Mouse (Mus musculus): Measurements from ENCODE around the gene Tmem189. TPM values are rescaled to one million over a fixed set of nuclear protein-coding genes. Genes with fewer than 3 reads are reported as not detected.

Tmem189 gene
- polyA plus RNA-seq, 1 experiment from 2014 or later, result 58.8 TPM

GRCm38 (mm10) chr2:167659177-167659846 lies 30.3 kb downstream of the Tmem189 start:
- 62% methylated on average over 10 of the region's 10 CpGs for WGBS
- Histone ChIP-seq H3K27ac (ENCODE audit: low read length) (peak overlapping the region; percentile 76), H3K27me3 (ENCODE audit: insufficient read depth, low read length) (no peaks in the 10 kb centered on the region), H3K9ac (replicated peaks; ENCODE audit: low read length) (0 out of 2 replicates have a peak overlapping the region, but pooled peaks have one; percentile 89), H3K4me3 (ENCODE audit: low read length) (peak overlapping the region; percentile 87), H3K4me1 (ENCODE audit: insufficient read depth, low read length) (peaks cover 41% of the 10 kb centered on the region), H3K9me3 (ENCODE audit: low read length) (no peaks in the 10 kb centered on the region), H3K4me2 (replicated peaks; ENCODE audit: low read depth, low read length) (peak overlapping the region; percentile 99), H3K36me3 (ENCODE audit: insufficient read depth, low read length) (peaks cover 3% of the 10 kb centered on the region; the same call in 1 of the 2 replicates)
- ATAC-seq (ENCODE audit: low FRiP score, low TSS enrichment), result no peak

GRCm38 (mm10) chr2:167658712-167659111 lies 30.9 kb downstream of the Tmem189 start:
- ATAC-seq (ENCODE audit: low FRiP score, low TSS enrichment), result no peak
- peaks cover 41% of the 10 kb centered on the region for H3K4me1 ChIP-seq (ENCODE audit: insufficient read depth, low read length)

DNA sequence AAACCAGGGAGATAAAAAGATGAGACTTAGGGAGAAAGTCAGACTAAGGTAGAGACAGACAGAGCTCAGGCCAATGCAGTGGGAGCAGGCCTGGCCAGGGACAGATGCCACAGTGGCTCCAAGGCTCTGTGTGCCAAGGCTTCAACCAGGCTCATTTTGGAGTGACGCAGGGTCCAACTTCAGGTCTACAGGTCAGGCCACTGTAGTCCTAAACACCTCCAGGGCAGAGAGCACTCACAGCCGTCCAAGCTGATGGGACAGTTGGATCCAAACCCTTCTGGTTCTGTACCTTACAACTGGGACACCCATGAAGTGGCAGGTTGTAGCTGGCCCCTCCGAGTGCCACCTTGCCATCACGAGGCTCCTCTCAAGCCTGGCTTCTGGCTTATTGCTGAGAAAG lies 31.6 kb downstream of the Tmem189 start:
- Histone ChIP-seq H3K27ac (ENCODE audit: low read length) (no peak overlapping the region), H3K27me3 (ENCODE audit: insufficient read depth, low read length) (no peaks in the 10 kb centered on the region), H3K9ac (replicated peaks; ENCODE audit: low read length) (no peak overlapping the region), H3K4me1 (ENCODE audit: insufficient read depth, low read length) (peaks cover 41% of the 10 kb centered on the region), H3K4me3 (ENCODE audit: low read length) (no peak overlapping the region), H3K4me2 (replicated peaks; ENCODE audit: low read depth, low read length) (peak overlapping the region; percentile 22; the same call in 1 of the 2 replicates), H3K9me3 (ENCODE audit: low read length) (no peaks in the 10 kb centered on the region), H3K36me3 (ENCODE audit: insufficient read depth, low read length) (peaks cover 8% of the 10 kb centered on the region)
- no peak for ATAC-seq (ENCODE audit: low FRiP score, low TSS enrichment)
- whole genome bisulfite sequencing, result 78% methylated on average over 4 of the region's 4 CpGs

More at GRCm38 (mm10) chr2:167658712-167659111, 30.9 kb downstream of the Tmem189 start:
- Histone ChIP-seq H3K9ac (replicated peaks; ENCODE audit: low read length) (0 out of 2 replicates have a peak overlapping the region, but pooled peaks have one; percentile 11), H3K4me2 (replicated peaks; ENCODE audit: low read depth, low read length) (peak overlapping the region; percentile 22), H3K9me3 (ENCODE audit: low read length) (no peaks in the 10 kb centered on the region), H3K4me3 (ENCODE audit: low read length) (peak overlapping the region; percentile 14), H3K36me3 (ENCODE audit: insufficient read depth, low read length) (peaks cover 7% of the 10 kb centered on the region), H3K27me3 (ENCODE audit: insufficient read depth, low read length) (no peaks in the 10 kb centered on the region), H3K27ac (ENCODE audit: low read length) (peak overlapping the region; percentile 76; the same call in 1 of the 2 replicates)
- WGBS, result 68% methylated on average over 11 of the region's 11 CpGs

- Histone ChIP-seq H3K4me1 (ENCODE audit: insufficient read depth, low read length) (peaks cover 38% of the 10 kb centered on the region), H3K27me3 (ENCODE audit: insufficient read depth, low read length) (no peaks in the 10 kb centered on the region), H3K9me3 (ENCODE audit: low read length) (no peaks in the 10 kb centered on the region), H3K27ac (ENCODE audit: low read length) (peak overlapping the region; percentile 51; the same call in 1 of the 2 replicates), H3K4me3 (ENCODE audit: low read length) (no peak overlapping the region), H3K9ac (replicated peaks; ENCODE audit: low read length) (peak overlapping the region; percentile 41; the same call in 1 of the 2 replicates), H3K4me2 (replicated peaks; ENCODE audit: low read depth, low read length) (no peak overlapping the region), H3K36me3 (ENCODE audit: insufficient read depth, low read length) (peaks cover 14% of the 10 kb centered on the region)
- WGBS, result 66% methylated on average over 16 of the region's 16 CpGs
- no peak for ATAC-seq (ENCODE audit: low FRiP score, low TSS enrichment)
Observed at GRCm38 (mm10) chr2:167656629-167657478, 32.8 kb downstream of the Tmem189 start.

DNA sequence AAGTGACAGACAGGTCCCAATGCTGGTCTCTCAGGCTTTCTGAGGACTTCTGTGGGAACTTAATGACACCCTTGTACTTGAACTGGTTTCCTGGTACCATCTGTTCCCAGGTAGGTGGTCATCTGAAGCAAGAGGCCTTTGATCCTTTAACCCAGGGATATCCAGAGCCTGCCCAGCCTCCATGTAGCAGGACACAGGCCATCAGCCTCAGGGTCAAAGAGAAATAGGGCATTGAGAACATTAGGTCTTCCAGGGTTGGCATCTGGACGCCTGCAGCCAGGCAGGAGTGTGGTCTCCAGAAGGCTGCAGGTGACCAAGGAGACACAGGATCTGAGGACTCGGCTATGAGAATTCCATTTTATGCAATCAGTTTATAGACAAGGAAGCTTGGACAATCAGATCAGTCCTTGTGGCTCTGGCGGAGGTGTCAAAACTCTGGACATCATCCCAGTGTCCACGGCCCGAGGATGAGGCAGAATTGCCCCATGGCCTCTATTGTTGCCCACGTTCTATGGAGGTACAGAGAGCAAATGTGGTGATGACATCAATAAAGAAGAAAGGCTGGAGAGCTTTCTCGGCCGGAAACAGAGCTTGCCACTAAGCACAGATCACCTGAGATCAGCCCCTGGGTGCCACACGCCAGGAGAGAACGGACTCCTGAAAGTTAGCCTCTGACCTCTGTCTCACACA lies 34.6 kb downstream of the Tmem189 start:
- Histone ChIP-seq H3K4me2 (replicated peaks; ENCODE audit: low read depth, low read length) (no peak overlapping the region), H3K4me1 (ENCODE audit: insufficient read depth, low read length) (peaks cover 30% of the 10 kb centered on the region), H3K9ac (replicated peaks; ENCODE audit: low read length) (no peak overlapping the region), H3K4me3 (ENCODE audit: low read length) (no peak overlapping the region), H3K27ac (ENCODE audit: low read length) (no peak overlapping the region), H3K9me3 (ENCODE audit: low read length) (no peaks in the 10 kb centered on the region), H3K27me3 (ENCODE audit: insufficient read depth, low read length) (no peaks in the 10 kb centered on the region), H3K36me3 (ENCODE audit: insufficient read depth, low read length) (peaks cover 18% of the 10 kb centered on the region)
- no peak for ATAC-seq (ENCODE audit: low FRiP score, low TSS enrichment)
- 77% methylated on average over 10 of the region's 10 CpGs for WGBS

GRCm38 (mm10) chr2:167652694-167653093 lies 36.9 kb downstream of the Tmem189 start:
- H3K36me3 ChIP-seq (ENCODE audit: insufficient read depth, low read length), result peaks cover 25% of the 10 kb centered on the region
- no peak overlapping the region for H3K4me2 ChIP-seq (replicated peaks; ENCODE audit: low read depth, low read length)
- H3K9ac ChIP-seq (replicated peaks; ENCODE audit: low read length), result no peak overlapping the region
- no peaks in the 10 kb centered on the region for H3K27me3 ChIP-seq (ENCODE audit: insufficient read depth, low read length)
- no peak for ATAC-seq (ENCODE audit: low FRiP score, low TSS enrichment)
- H3K4me1 ChIP-seq (ENCODE audit: insufficient read depth, low read length), result peaks cover 13% of the 10 kb centered on the region
- no peak overlapping the region for H3K27ac ChIP-seq (ENCODE audit: low read length)
- no peaks in the 10 kb centered on the region for H3K9me3 ChIP-seq (ENCODE audit: low read length)
- no peak overlapping the region for H3K4me3 ChIP-seq (ENCODE audit: low read length)
- 85% methylated on average over 7 of the region's 7 CpGs for WGBS

DNA sequence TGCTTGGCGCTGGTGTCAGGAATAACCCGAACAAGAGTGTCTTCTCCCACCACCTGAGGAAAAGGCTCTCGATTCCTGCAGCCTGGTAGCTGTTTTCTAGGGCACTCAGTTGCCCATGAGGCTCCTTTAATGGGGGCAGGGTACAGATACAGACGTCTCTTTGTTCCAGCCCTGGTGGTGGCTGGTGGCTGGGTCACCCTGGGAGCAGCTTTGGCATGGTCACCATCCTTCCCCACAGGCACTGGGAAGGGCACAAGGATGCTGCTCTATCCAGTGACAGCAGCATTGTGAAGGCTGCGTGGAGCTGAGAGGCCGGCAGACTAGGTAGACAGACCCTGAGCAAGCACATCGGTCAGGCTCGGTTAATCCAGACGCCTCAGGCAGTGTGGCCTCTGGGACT lies 38.0 kb downstream of the Tmem189 start:
- ATAC-seq (ENCODE audit: low FRiP score, low TSS enrichment), result no peak
- H3K9ac ChIP-seq (replicated peaks; ENCODE audit: low read length), result no peak overlapping the region
- no peaks in the 10 kb centered on the region for H3K27me3 ChIP-seq (ENCODE audit: insufficient read depth, low read length)
- H3K4me1 ChIP-seq (ENCODE audit: insufficient read depth, low read length), result peaks cover 4% of the 10 kb centered on the region; the same call in 1 of the 2 replicates
- H3K27ac ChIP-seq (ENCODE audit: low read length), result no peak overlapping the region
- no peak overlapping the region for H3K4me3 ChIP-seq (ENCODE audit: low read length)
- H3K9me3 ChIP-seq (ENCODE audit: low read length), result no peaks in the 10 kb centered on the region
- peaks cover 25% of the 10 kb centered on the region for H3K36me3 ChIP-seq (ENCODE audit: insufficient read depth, low read length)
- H3K4me2 ChIP-seq (replicated peaks; ENCODE audit: low read depth, low read length), result no peak overlapping the region
- WGBS, result 86% methylated on average over 9 of the region's 9 CpGs

GRCm38 (mm10) chr2:167649290-167650032 lies 40.2 kb downstream of the Tmem189 start:
- Histone ChIP-seq H3K27me3 (ENCODE audit: insufficient read depth, low read length) (no peaks in the 10 kb centered on the region), H3K9ac (replicated peaks; ENCODE audit: low read length) (no peak overlapping the region), H3K36me3 (ENCODE audit: insufficient read depth, low read length) (peaks cover 35% of the 10 kb centered on the region), H3K4me1 (ENCODE audit: insufficient read depth, low read length) (no peaks in the 10 kb centered on the region), H3K4me2 (replicated peaks; ENCODE audit: low read depth, low read length) (no peak overlapping the region), H3K27ac (ENCODE audit: low read length) (no peak overlapping the region), H3K9me3 (ENCODE audit: low read length) (no peaks in the 10 kb centered on the region), H3K4me3 (ENCODE audit: low read length) (no peak overlapping the region)
- WGBS, result 81% methylated on average over 12 of the region's 12 CpGs
- no peak for ATAC-seq (ENCODE audit: low FRiP score, low TSS enrichment)

DNA sequence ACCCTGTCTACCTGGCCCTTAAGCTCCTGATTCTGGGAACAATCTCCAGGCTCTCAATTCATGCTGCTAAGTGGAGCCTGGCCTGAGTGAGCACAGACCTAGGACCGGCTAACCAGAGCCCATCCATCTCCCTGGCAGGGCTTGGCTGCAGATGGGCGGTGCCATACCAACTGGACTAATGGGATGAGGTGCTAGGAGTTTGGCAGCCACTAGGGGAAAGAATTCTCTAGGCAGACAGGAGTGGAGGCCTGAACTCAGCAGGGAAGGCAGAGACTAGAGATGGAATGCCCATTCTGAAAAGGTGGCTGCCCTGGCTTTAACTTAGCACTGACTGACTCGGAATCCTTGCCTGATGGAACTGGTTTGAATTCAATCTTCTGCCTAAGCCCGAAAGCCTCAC lies 43.2 kb downstream of the Tmem189 start:
- Histone ChIP-seq H3K36me3 (ENCODE audit: insufficient read depth, low read length) (peaks cover 27% of the 10 kb centered on the region), H3K9ac (replicated peaks; ENCODE audit: low read length) (no peak overlapping the region), H3K27ac (ENCODE audit: low read length) (no peak overlapping the region), H3K4me1 (ENCODE audit: insufficient read depth, low read length) (no peaks in the 10 kb centered on the region), H3K27me3 (ENCODE audit: insufficient read depth, low read length) (no peaks in the 10 kb centered on the region), H3K4me3 (ENCODE audit: low read length) (no peak overlapping the region), H3K4me2 (replicated peaks; ENCODE audit: low read depth, low read length) (no peak overlapping the region), H3K9me3 (ENCODE audit: low read length) (no peaks in the 10 kb centered on the region)
- ATAC-seq (ENCODE audit: low FRiP score, low TSS enrichment), result 0 out of 2 replicates have a peak, but pooled peaks have one; percentile 40
- WGBS, result 62% methylated on average over 4 of the region's 4 CpGs

Data from kidney, embryonic 16.5 days (tissue).